Comparison of ENCODE assay signal across 13 mouse cellular contexts in the genomic region with DNA sequence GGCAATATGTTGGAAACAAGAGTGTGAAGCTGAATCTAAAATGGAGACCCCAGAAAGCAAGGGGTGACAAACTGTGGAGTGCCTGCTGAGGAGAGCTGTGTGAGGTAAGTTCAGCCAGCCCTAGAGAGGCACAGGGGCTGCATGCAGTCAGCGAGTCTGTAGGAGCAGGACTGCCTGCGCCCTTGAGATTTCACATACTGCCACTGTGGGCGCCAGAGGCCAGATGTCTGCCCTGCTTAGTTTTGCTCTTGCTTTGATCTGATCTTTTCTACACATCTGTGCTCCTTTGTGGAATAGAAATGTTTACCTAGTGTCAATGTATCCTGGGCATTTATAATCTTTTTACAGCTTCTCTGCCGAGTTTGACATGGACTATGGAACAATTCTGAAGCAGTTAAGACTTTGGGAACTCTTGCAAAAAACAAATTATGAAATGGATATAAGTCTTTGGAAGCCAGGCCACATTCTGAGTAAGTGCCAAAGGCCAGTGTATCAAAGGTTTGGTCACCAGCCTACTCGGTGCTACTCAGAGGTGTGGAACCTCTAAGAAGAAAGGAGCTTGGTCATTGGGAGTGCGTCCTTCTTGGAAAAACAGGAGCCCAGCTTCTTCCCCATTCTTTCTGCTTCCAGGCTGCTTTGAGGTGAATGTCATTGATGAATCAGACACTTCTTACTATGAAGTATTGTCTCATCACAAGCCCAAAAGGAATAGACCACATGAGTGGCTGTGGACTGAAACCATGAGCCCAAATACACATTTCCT. TPM values are rescaled to one million over a fixed set of nuclear protein-coding genes. Genes with fewer than 3 reads are reported as not detected.
DNase-seq lines count a peak whose midpoint lies in the region; ATAC-seq lines count a peak whose summit lies in the region.
"Had no signal": no experiment of that assay in that cellular context is flagged by ENCODE, and none has a peak within 500 bp of the region (broad histone marks: within the 10 kb centered on the region; RNA-seq: fewer than 3 reads in every experiment).

No protein-coding gene starts in this region.

- no peak overlapping the region for H3K27ac ChIP-seq in limb, embryonic 11.5 days (replicated peaks; ENCODE audit: low read depth, low read length)
- H3K27ac ChIP-seq in limb, embryonic 10.5 days: no peak overlapping the region
- H3K27ac ChIP-seq in embryonic facial prominence, embryonic 10.5 days (replicated peaks): no peak overlapping the region
- H3K27ac ChIP-seq: embryonic facial prominence, embryonic 12.5 days; forebrain, embryonic 10.5 days had no signal

- ATAC-seq in limb, embryonic 11.5 days (ENCODE audit: insufficient number of reproducible peaks, low FRiP score, low TSS enrichment, low read depth): no peak
- ATAC-seq: inflammation-experienced regulatory T-cells, adult 6 months had no signal

- no peaks in the 10 kb centered on the region for H3K36me3 ChIP-seq in limb, embryonic 11.5 days (ENCODE audit: control insufficient read depth, insufficient read depth, low read length)
- no peaks in the 10 kb centered on the region for H3K36me3 ChIP-seq in limb, embryonic 10.5 days
- H3K36me3 ChIP-seq in embryonic facial prominence, embryonic 10.5 days (replicated peaks): no peaks in the 10 kb centered on the region
- H3K36me3 ChIP-seq: embryonic facial prominence, embryonic 12.5 days; forebrain, embryonic 10.5 days had no signal

- H3K4me1 ChIP-seq in limb, embryonic 11.5 days (ENCODE audit: control insufficient read depth, insufficient read depth, low read length): no peaks in the 10 kb centered on the region
- H3K4me1 ChIP-seq in limb, embryonic 10.5 days: no peaks in the 10 kb centered on the region
- H3K4me1 ChIP-seq in embryonic facial prominence, embryonic 10.5 days: peaks cover 16% of the 10 kb centered on the region
- H3K4me1 ChIP-seq: embryonic facial prominence, embryonic 12.5 days had no signal

- no peak overlapping the region for H3K4me2 ChIP-seq in limb, embryonic 11.5 days (ENCODE audit: low read depth, severe bottlenecking)
- H3K4me2 ChIP-seq: embryonic facial prominence, embryonic 12.5 days; liver, embryonic 11.5 days had no signal

- 40% methylated on average over 6 of the region's 6 CpGs for WGBS in limb, embryonic 11.5 days
- WGBS in limb, embryonic 10.5 days: 36% methylated on average over 6 of the region's 6 CpGs
- 52% methylated on average over 6 of the region's 6 CpGs for WGBS in embryonic facial prominence, embryonic 10.5 days

- no peaks in the 10 kb centered on the region for H3K9me3 ChIP-seq in limb, embryonic 11.5 days (ENCODE audit: control insufficient read depth, low read length)
- H3K9me3 ChIP-seq in limb, embryonic 10.5 days (replicated peaks): no peaks in the 10 kb centered on the region
- no peaks in the 10 kb centered on the region for H3K9me3 ChIP-seq in embryonic facial prominence, embryonic 10.5 days
- H3K9me3 ChIP-seq: embryonic facial prominence, embryonic 12.5 days; forebrain, embryonic 10.5 days had no signal

- H3K9ac ChIP-seq in limb, embryonic 11.5 days (ENCODE audit: low read length): no peak overlapping the region
- H3K9ac ChIP-seq: embryonic facial prominence, embryonic 12.5 days had no signal

- H3K4me3 ChIP-seq in limb, embryonic 11.5 days (ENCODE audit: low read depth, low read length): no peak overlapping the region
- H3K4me3 ChIP-seq in limb, embryonic 10.5 days: no peak overlapping the region
- H3K4me3 ChIP-seq in embryonic facial prominence, embryonic 10.5 days: no peak overlapping the region
- H3K4me3 ChIP-seq: embryonic facial prominence, embryonic 12.5 days; forebrain, embryonic 10.5 days had no signal

- DNase-seq in limb, embryonic 11.5 days (ENCODE audit: low spot score): peak; percentile 23
- no peak for DNase-seq in limb, embryonic 10.5 days (ENCODE audit: low spot score)
- DNase-seq in 3T3-L1 (ENCODE audit: low read depth, low spot score) (peak; percentile 28), A20 (ENCODE audit: low read depth, low spot score) (peak; percentile 12)
- DNase-seq in embryonic facial prominence, embryonic 10.5 days (ENCODE audit: low spot score): peak; percentile 26
- no peak for DNase-seq in Muller cell, postnatal 12 days (ENCODE audit: inconsistent ontology term)
- DNase-seq in cerebellum, adult 8-10 months: no peak
- DNase-seq: lung, postnatal 10 days; right cerebral cortex, postnatal 14 days had no signal

- H3K27me3 ChIP-seq in limb, embryonic 11.5 days (ENCODE audit: control insufficient read depth, insufficient read depth, low read length): no peaks in the 10 kb centered on the region
- no peaks in the 10 kb centered on the region for H3K27me3 ChIP-seq in limb, embryonic 10.5 days (ENCODE audit: low read depth, poor library complexity, severe bottlenecking)
- H3K27me3 ChIP-seq in embryonic facial prominence, embryonic 10.5 days (replicated peaks; ENCODE audit: low read depth, poor library complexity, severe bottlenecking): no peaks in the 10 kb centered on the region
- H3K27me3 ChIP-seq: embryonic facial prominence, embryonic 12.5 days had no signal

RNA-seq across cellular contexts. Expression of gene Chrna3, which starts 15.6 kb away (rescaled TPM):
- polyA plus RNA-seq in limb, embryonic 11.5 days (2014; fragmentation: Nextera tagmentation; extraction: Ambion mirVana): 0.13 TPM in 1 of 2 replicates, not detected in the other
- polyA plus RNA-seq in limb, embryonic 10.5 days (2016; fragmentation: Nextera tagmentation; extraction: Ambion mirVana): 0.15 and 0.25 TPM in 2 replicates
- polyA plus RNA-seq in embryonic facial prominence, embryonic 10.5 days (2016; fragmentation: Nextera tagmentation; extraction: Ambion mirVana): 3.1 and 5.0 TPM in 2 replicates

RNA-seq across cellular contexts. Expression of gene Chrna5, which starts 30.1 kb away (rescaled TPM):
- 0.21 and 0.45 TPM in 2 replicates for polyA plus RNA-seq in limb, embryonic 11.5 days (2014; fragmentation: Nextera tagmentation; extraction: Ambion mirVana)
- 0.23 and 0.45 TPM in 2 replicates for polyA plus RNA-seq in limb, embryonic 10.5 days (2016; fragmentation: Nextera tagmentation; extraction: Ambion mirVana)
- polyA plus RNA-seq in embryonic facial prominence, embryonic 10.5 days (2016; fragmentation: Nextera tagmentation; extraction: Ambion mirVana): 1.00 and 1.4 TPM in 2 replicates
- polyA plus RNA-seq: inflammation-experienced regulatory T-cells, adult 6 months; liver, embryonic 11.5 days had no signal

RNA-seq across cellular contexts. Expression of gene Chrnb4, which starts 37.8 kb away (rescaled TPM):
- 0.07 and 0.13 TPM in 2 replicates for polyA plus RNA-seq in limb, embryonic 11.5 days (2014; fragmentation: Nextera tagmentation; extraction: Ambion mirVana)
- polyA plus RNA-seq in limb, embryonic 10.5 days (2016; fragmentation: Nextera tagmentation; extraction: Ambion mirVana): 0.18 and 0.40 TPM in 2 replicates
- 1.3 and 1.9 TPM in 2 replicates for polyA plus RNA-seq in embryonic facial prominence, embryonic 10.5 days (2016; fragmentation: Nextera tagmentation; extraction: Ambion mirVana)
- polyA plus RNA-seq: inflammation-experienced regulatory T-cells, adult 6 months had no signal

RNA-seq across cellular contexts. Expression of gene AY074887, which starts 60.0 kb away (rescaled TPM):
- 1.1 TPM in 2 replicates for polyA plus RNA-seq in limb, embryonic 11.5 days (2014; fragmentation: Nextera tagmentation; extraction: Ambion mirVana)
- polyA plus RNA-seq in limb, embryonic 10.5 days (2016; fragmentation: Nextera tagmentation; extraction: Ambion mirVana): 1.0 and 1.1 TPM in 2 replicates
- polyA plus RNA-seq in embryonic facial prominence, embryonic 10.5 days (2016; fragmentation: Nextera tagmentation; extraction: Ambion mirVana): 1.2 and 1.5 TPM in 2 replicates

Comparison
In these comparisons a context has a peak if more than half of its experiments do, and no peak if none do; other contexts are left out.
1. DNase-seq: peak in limb, embryonic 11.5 days (single experiment), 3T3-L1 (single experiment), A20 (single experiment) and embryonic facial prominence, embryonic 10.5 days (single experiment); none in limb, embryonic 10.5 days (single experiment), Muller cell, postnatal 12 days (single experiment) and cerebellum, adult 8-10 months (single experiment).